Mouse (Mus musculus): ENCODE measurements around the gene Eloa.

- TF ChIP-seq CTCF (IDR thresholded peaks at IDR 0.05) (no peak), POLR2A (IDR thresholded peaks at IDR 0.05; ENCODE audit: insufficient read depth, low read depth, low read length) (no peak)
Observed at GRCm38 (mm10) chr4:136069313-136069712, 47.8 kb upstream of the Eloa start.

Measured in heart, adult 2 months (tissue).